Mouse (Mus musculus) right cerebral cortex, postnatal 4 days (tissue): ENCODE results near the gene Cers5.

ENCODE experiments used
- DNase-seq: peaks from one replicate; pipeline ENCODE4 v3.0.0-alpha.2; 2022

The Cers5 gene

GRCm38 (mm10) chr15:99724292-99725021 is 48.2 kb downstream of the Cers5 start:
- DNase-seq: no peak

- DNase-seq: no peak
These were observed 49.0 kb downstream of the Cers5 start for GRCm38 (mm10) chr15:99723515-99724291.

- DNase-seq: no peak
These were observed 49.6 kb downstream of the Cers5 start for GRCm38 (mm10) chr15:99723120-99723514.

- DNase-seq: no peak
These were observed 50.6 kb downstream of the Cers5 start for GRCm38 (mm10) chr15:99721921-99722743.

- no peak for DNase-seq
These were observed 52.8 kb downstream of the Cers5 start for GRCm38 (mm10) chr15:99719865-99720264.

GRCm38 (mm10) chr15:99718461-99719021 is 54.1 kb downstream of the Cers5 start:
- no peak for DNase-seq

- no peak for DNase-seq
These were observed 55.0 kb downstream of the Cers5 start, which contains the start of gene Gpd1 for GRCm38 (mm10) chr15:99717386-99718334. Gpd1 (plus strand) TSS chr15:99717515.

GRCm38 (mm10) chr15:99716814-99717213 is 55.9 kb downstream of the Cers5 start:
- DNase-seq: no peak

- DNase-seq: no peak
These were observed 56.5 kb downstream of the Cers5 start for GRCm38 (mm10) chr15:99715982-99716746.

GRCm38 (mm10) chr15:99715361-99715865 is 57.3 kb downstream of the Cers5 start:
- DNase-seq: peak; percentile 59

- DNase-seq: peak; percentile 63
These were observed 57.8 kb downstream of the Cers5 start for GRCm38 (mm10) chr15:99714858-99715257.

GRCm38 (mm10) chr15:99714206-99714605 is 58.5 kb downstream of the Cers5 start:
- no peak for DNase-seq

- DNase-seq: no peak
These were observed 59.1 kb downstream of the Cers5 start for GRCm38 (mm10) chr15:99713569-99713968.

GRCm38 (mm10) chr15:99712666-99713559 is 59.8 kb downstream of the Cers5 start:
- DNase-seq: no peak

- no peak for DNase-seq
These were observed 61.2 kb downstream of the Cers5 start for GRCm38 (mm10) chr15:99711491-99711890.

- no peak for DNase-seq
These were observed 62.2 kb downstream of the Cers5 start for GRCm38 (mm10) chr15:99710221-99711190.

GRCm38 (mm10) chr15:99708176-99708575 is 64.5 kb downstream of the Cers5 start:
- no peak for DNase-seq

- DNase-seq: peak; percentile 63
These were observed 67.1 kb downstream of the Cers5 start, which contains the start of gene Gm17349 for GRCm38 (mm10) chr15:99705440-99706048. Gm17349 (minus strand) TSS chr15:99705490.
